Mouse (Mus musculus) adrenal gland, adult 10 weeks (tissue): Measurements from ENCODE around the gene Klhdc4. TPM values are rescaled to one million over a fixed set of nuclear protein-coding genes. Genes with fewer than 3 reads are reported as not detected.

Experiments used
- polyA plus RNA-seq: library from polyadenylated mRNA; stranded (reverse); fragments of 350-450 nt; fragmentation: Illumina TruSeq; extraction: RNeasy Lipid Tissue Mini Kit (QIAGEN cat#74804); gene quantifications from one replicate; pipeline ENCODE4 v1.2.3, GENCODE M21; 2014; ENCODE audit warnings: low read depth, low replicate concordance

The Klhdc4 gene
- 2.6 TPM for polyA plus RNA-seq

GRCm38 (mm10) chr8:121829048-121829776, at the start of gene Klhdc4:
Gene Klhdc4 (minus strand): TSS chr8:121829569.

Other genes with a start within 250 kb of the Klhdc4 start
- 69.7 TPM for gene Map1lc3b, start 239.2 kb downstream of the Klhdc4 start, polyA plus RNA-seq
- gene Zcchc14, start 176.7 kb downstream of the Klhdc4 start, polyA plus RNA-seq, result 17.9 TPM
- 0.17 TPM for gene Jph3, start 99.9 kb downstream of the Klhdc4 start, polyA plus RNA-seq
- gene Slc7a5, start 78.1 kb upstream of the Klhdc4 start, polyA plus RNA-seq, result 8.3 TPM
- not detected for gene Car5a, start 115.3 kb upstream of the Klhdc4 start, polyA plus RNA-seq
- 4.4 TPM for gene Banp, start 120.2 kb upstream of the Klhdc4 start, polyA plus RNA-seq